Mouse (Mus musculus) lung, postnatal 0 days (tissue): Measurements from ENCODE around the gene Camta1.

Experiments used
- CTCF ChIP-seq: IDR thresholded peaks from 2 replicates; pipeline ENCODE4 v1.5.1; 2016; ENCODE audit warnings: antibody characterized with exemption, mild to moderate bottlenecking
- EP300 ChIP-seq: IDR thresholded peaks from 2 replicates; pipeline ENCODE4 v1.6.1; 2016; ENCODE audit warnings: antibody characterized with exemption, mild to moderate bottlenecking, control low read depth

- TF ChIP-seq EP300 (no peak), CTCF (no peak)
These were observed 500.6 kb downstream of the Camta1 start for GRCm38 (mm10) chr4:151360976-151361673.
